Comparison of ENCODE assay signal across 25 mouse cellular contexts in the genomic region with DNA sequence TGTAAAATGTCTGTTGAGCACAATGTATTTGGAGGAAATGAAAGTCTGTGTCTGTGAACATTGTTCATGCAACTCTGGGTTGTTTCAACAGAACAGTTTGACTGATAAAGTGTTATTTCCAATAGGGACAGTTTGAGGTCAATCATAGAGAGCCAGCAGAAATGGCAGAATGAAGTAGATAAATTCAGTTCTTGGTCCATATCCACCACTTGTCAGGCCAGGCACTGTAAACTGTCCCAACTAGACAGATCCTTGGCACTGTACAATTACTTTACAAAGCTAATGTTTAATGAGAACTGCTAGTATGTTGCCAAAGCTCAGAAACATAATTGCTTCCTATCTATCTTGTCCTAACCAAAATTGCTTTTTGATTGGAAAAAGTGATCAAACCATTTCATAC. TPM values are rescaled to one million over a fixed set of nuclear protein-coding genes. Genes with fewer than 3 reads are reported as not detected.
"Had no signal": no experiment of that assay in that cellular context is flagged by ENCODE, and none has a peak within 500 bp of the region (broad histone marks: within the 10 kb centered on the region; RNA-seq: fewer than 3 reads in every experiment).

No protein-coding gene starts in this region.

- H3K36me3 ChIP-seq: limb, embryonic 15.5 days; liver, embryonic 13.5 days; liver, embryonic 15.5 days; midbrain, embryonic 10.5 days; midbrain, embryonic 12.5 days; neural tube, embryonic 13.5 days; neural tube, embryonic 15.5 days had no signal

- H3K27me3 ChIP-seq: limb, embryonic 15.5 days; liver, embryonic 13.5 days; liver, embryonic 15.5 days; midbrain, embryonic 12.5 days; neural tube, embryonic 13.5 days; neural tube, embryonic 15.5 days had no signal

- ATAC-seq: midbrain, embryonic 16.5 days had no signal

- DNase-seq: liver, embryonic 13.5 days; lung, postnatal 36 days; midbrain, embryonic 14.5 days; retina, postnatal 1 day; right cerebral cortex, adult 18-20 months; right cerebral cortex, postnatal 25 days; right cerebral cortex, postnatal 4 days; spleen, adult 18-20 months; thymus, adult 18-20 months; thymus, postnatal 14 days; thymus, postnatal 36 days had no signal

- H3K4me2 ChIP-seq: limb, embryonic 15.5 days; liver, embryonic 11.5 days; liver, embryonic 13.5 days; liver, embryonic 15.5 days; midbrain, embryonic 12.5 days; neural tube, embryonic 13.5 days; neural tube, embryonic 15.5 days had no signal

- H3K27ac ChIP-seq: limb, embryonic 15.5 days; liver, embryonic 13.5 days; liver, embryonic 15.5 days; midbrain, embryonic 10.5 days; midbrain, embryonic 12.5 days; neural tube, embryonic 13.5 days; neural tube, embryonic 15.5 days had no signal

- H3K4me1 ChIP-seq: limb, embryonic 15.5 days; liver, embryonic 13.5 days; liver, embryonic 15.5 days; midbrain, embryonic 10.5 days; midbrain, embryonic 12.5 days; neural tube, embryonic 13.5 days; neural tube, embryonic 15.5 days had no signal

- H3K9me3 ChIP-seq: limb, embryonic 15.5 days; liver, embryonic 13.5 days; liver, embryonic 15.5 days; midbrain, embryonic 10.5 days; midbrain, embryonic 12.5 days; neural tube, embryonic 13.5 days; neural tube, embryonic 15.5 days had no signal

- H3K4me3 ChIP-seq: limb, embryonic 15.5 days; liver, embryonic 13.5 days; liver, embryonic 15.5 days; midbrain, embryonic 10.5 days; midbrain, embryonic 12.5 days; myocyte; neural tube, embryonic 13.5 days; neural tube, embryonic 15.5 days had no signal

- H3K9ac ChIP-seq: limb, embryonic 15.5 days; liver, embryonic 13.5 days; liver, embryonic 15.5 days; midbrain, embryonic 12.5 days; neural tube, embryonic 13.5 days; neural tube, embryonic 15.5 days had no signal

RNA-seq across cellular contexts. Expression of a gene that starts 13.3 kb away (rescaled TPM):
- polyA plus RNA-seq: limb, embryonic 15.5 days; liver, embryonic 11.5 days; liver, embryonic 13.5 days; liver, embryonic 15.5 days; midbrain, embryonic 10.5 days; midbrain, embryonic 12.5 days; midbrain, embryonic 14.5 days; midbrain, embryonic 16.5 days; myocyte; neural tube, embryonic 11.5 days; neural tube, embryonic 13.5 days; neural tube, embryonic 15.5 days; small intestine, adult 2 months; stomach, embryonic 14.5 days; stomach, embryonic 16.5 days; thymus, postnatal 0 days had no signal
